Mouse (Mus musculus) thymus, postnatal 4 days (tissue): ENCODE measurements around the gene Cab39.
A peak's percentile ranks its signal among the peaks of the same experiment; 100 is the strongest.

ENCODE experiments used
- DNase-seq: peaks from one replicate; pipeline ENCODE4 v3.0.0; 2021

Cab39 gene

GRCm38 (mm10) chr1:85852996-85853689, 59.9 kb downstream of the Cab39 start:
- DNase-seq, result peak; percentile 76

GRCm38 (mm10) chr1:85853865-85854264, 60.6 kb downstream of the Cab39 start:
- DNase-seq, result no peak

GRCm38 (mm10) chr1:85854475-85854874, 61.2 kb downstream of the Cab39 start:
- DNase-seq, result peak; percentile 44

GRCm38 (mm10) chr1:85856266-85856665, 63.0 kb downstream of the Cab39 start:
- no peak for DNase-seq

- DNase-seq, result no peak
These were observed 64.1 kb downstream of the Cab39 start for GRCm38 (mm10) chr1:85857261-85857754.

GRCm38 (mm10) chr1:85864383-85864782, 71.1 kb downstream of the Cab39 start:
- DNase-seq, result peak; percentile 54

- DNase-seq, result no peak
These were observed 76.8 kb downstream of the Cab39 start for GRCm38 (mm10) chr1:85870001-85870400.

GRCm38 (mm10) chr1:85870546-85870945, 77.3 kb downstream of the Cab39 start:
- DNase-seq, result no peak

- no peak for DNase-seq
These were observed 88.8 kb downstream of the Cab39 start for GRCm38 (mm10) chr1:85882003-85882402.

- no peak for DNase-seq
These were observed 94.0 kb downstream of the Cab39 start for GRCm38 (mm10) chr1:85887221-85887620.

- DNase-seq, result peak; percentile 91
These were observed 101.0 kb downstream of the Cab39 start, which contains the start of gene Itm2c for GRCm38 (mm10) chr1:85894231-85894747. Gene Itm2c, plus strand, starts transcription at chr1:85894281.

- DNase-seq, result peak; percentile 70
These were observed 101.6 kb downstream of the Cab39 start for GRCm38 (mm10) chr1:85894748-85895360.

GRCm38 (mm10) chr1:85895391-85895837, 102.2 kb downstream of the Cab39 start:
- peak; percentile 75 for DNase-seq

- DNase-seq, result no peak
These were observed 102.9 kb downstream of the Cab39 start for GRCm38 (mm10) chr1:85896110-85896509.

- DNase-seq, result peak; percentile 32
These were observed 103.8 kb downstream of the Cab39 start for GRCm38 (mm10) chr1:85896781-85897700.

- no peak for DNase-seq
These were observed 104.9 kb downstream of the Cab39 start for GRCm38 (mm10) chr1:85897901-85898760.

GRCm38 (mm10) chr1:85898761-85899387, 105.6 kb downstream of the Cab39 start:
- DNase-seq, result no peak

GRCm38 (mm10) chr1:85899388-85899761, 106.1 kb downstream of the Cab39 start:
- no peak for DNase-seq

- DNase-seq, result no peak
These were observed 107.5 kb downstream of the Cab39 start for GRCm38 (mm10) chr1:85900521-85901333.
